Mouse (Mus musculus) spleen, adult 18-20 months (tissue): ENCODE measurements around the gene Kcnh7.

ENCODE experiments used
- DNase-seq, 2 experiments: peaks; one replicate each; pipeline ENCODE4 v3.0.0; 2022; ENCODE audit warnings: mixed read lengths in 2 of 2

Gene Kcnh7

DNA sequence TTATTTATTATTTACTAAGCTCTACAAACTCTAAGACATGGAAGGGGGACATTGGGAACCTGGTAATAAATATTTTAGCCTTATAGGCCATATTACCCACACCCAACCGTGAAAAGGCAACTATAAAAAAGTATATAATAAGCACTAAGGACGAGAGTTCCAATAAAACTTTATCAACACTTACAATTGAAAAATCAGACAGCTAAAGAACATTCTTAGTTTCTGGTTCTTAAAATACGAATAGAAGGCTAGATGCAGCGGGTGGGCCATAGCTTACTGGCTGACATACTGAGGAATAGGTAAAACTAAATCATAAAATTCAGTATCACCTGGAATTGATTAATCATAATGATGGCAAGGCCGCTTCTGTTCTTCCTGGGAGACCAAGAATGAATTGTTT lies 539.2 kb downstream of the Kcnh7 start:
- no peak for DNase-seq
